Mouse (Mus musculus) embryonic facial prominence, embryonic 13.5 days (tissue): ENCODE data around the gene Trappc2l. TPM values are rescaled to one million over a fixed set of nuclear protein-coding genes. Genes with fewer than 3 reads are reported as not detected.
A peak's percentile ranks its signal among the peaks of the same experiment; 100 is the strongest.

Source experiments
- ATAC-seq: fragments of 200-750 bp; cut with Nextera tagmentation; 2 replicates; pipeline ENCODE4 v1.8.0; 2017; ENCODE audit warnings: low read depth; ENCODE audit not compliant: insufficient number of reproducible peaks, insufficient read depth, low FRiP score, low TSS enrichment
- H3K27ac ChIP-seq: fragments of 300-500 bp; sonication (generic); 2 replicates; pipeline ENCODE4 v1.5.1; 2015; ENCODE audit warnings: moderate library complexity, mild to moderate bottlenecking, inconsistent platforms
- H3K27me3 ChIP-seq: fragments of 300-500 bp; sonication (generic); 2 replicates; pipeline ENCODE4 v1.6.1; 2015; ENCODE audit warnings: mild to moderate bottlenecking, inconsistent platforms
- H3K36me3 ChIP-seq: fragments of 300-500 bp; sonication (generic); 2 replicates; pipeline ENCODE4 v1.6.1; 2015; ENCODE audit warnings: mild to moderate bottlenecking, inconsistent platforms
- H3K4me1 ChIP-seq: fragments of 300-500 bp; sonication (generic); 2 replicates; pipeline ENCODE4 v1.6.1; 2015; ENCODE audit warnings: inconsistent platforms
- H3K4me2 ChIP-seq: fragments of 300-500 bp; sonication (generic); 2 replicates; pipeline ENCODE4 v1.6.1; 2015; ENCODE audit warnings: moderate library complexity, mild to moderate bottlenecking, inconsistent platforms
- H3K4me3 ChIP-seq: fragments of 300-500 bp; sonication (generic); 2 replicates; pipeline ENCODE4 v1.5.1; 2015; ENCODE audit warnings: mild to moderate bottlenecking, inconsistent platforms
- H3K9ac ChIP-seq: fragments of 300-500 bp; sonication (generic); 2 replicates; pipeline ENCODE4 v1.6.1; 2015; ENCODE audit warnings: mild to moderate bottlenecking, inconsistent platforms
- H3K9me3 ChIP-seq: fragments of 300-500 bp; sonication (generic); 2 replicates; pipeline ENCODE4 v1.6.1; 2016; ENCODE audit warnings: inconsistent platforms
- WGBS: fragments of 180-500 bp; shearing (Covaris S2); methylation state at CpG from one replicate; pipeline ENCODE4 v1.1.7; 2015; ENCODE audit warnings: mixed read lengths; 5-methylcytosine and 5-hydroxymethylcytosine counted together
- polyA plus RNA-seq: library from polyadenylated mRNA; unstranded; fragments of >200 nt; fragmentation: Nextera tagmentation; extraction: Ambion mirVana; gene quantifications from 2 replicates; pipeline ENCODE4 v1.2.1, GENCODE M21; 2015

Gene Trappc2l
- 53.0 and 57.7 TPM in 2 replicates for polyA plus RNA-seq

GRCm38 (mm10) chr8:122611295-122612133 is at the start of gene Trappc2l, which contains the start of gene Galns:
Trappc2l (plus strand) TSS chr8:122611640.
Galns (minus strand) TSS chr8:122611463.
- Histone ChIP-seq H3K36me3 (peaks cover 19% of the 10 kb centered on the region), H3K27me3 (no peaks in the 10 kb centered on the region), H3K4me2 (peak within 1 kb of the TSS; percentile 94), H3K9ac (peak within 1 kb of the TSS; percentile 80), H3K4me3 (peak within 1 kb of the TSS; percentile 70), H3K27ac (peak within 1 kb of the TSS; percentile 66), H3K4me1 (peaks cover 32% of the 10 kb centered on the region), H3K9me3 (no peaks in the 10 kb centered on the region)
- WGBS: under 1% methylated on average over 57 of the region's 57 CpGs
- ATAC-seq: peak; percentile 95

DNA sequence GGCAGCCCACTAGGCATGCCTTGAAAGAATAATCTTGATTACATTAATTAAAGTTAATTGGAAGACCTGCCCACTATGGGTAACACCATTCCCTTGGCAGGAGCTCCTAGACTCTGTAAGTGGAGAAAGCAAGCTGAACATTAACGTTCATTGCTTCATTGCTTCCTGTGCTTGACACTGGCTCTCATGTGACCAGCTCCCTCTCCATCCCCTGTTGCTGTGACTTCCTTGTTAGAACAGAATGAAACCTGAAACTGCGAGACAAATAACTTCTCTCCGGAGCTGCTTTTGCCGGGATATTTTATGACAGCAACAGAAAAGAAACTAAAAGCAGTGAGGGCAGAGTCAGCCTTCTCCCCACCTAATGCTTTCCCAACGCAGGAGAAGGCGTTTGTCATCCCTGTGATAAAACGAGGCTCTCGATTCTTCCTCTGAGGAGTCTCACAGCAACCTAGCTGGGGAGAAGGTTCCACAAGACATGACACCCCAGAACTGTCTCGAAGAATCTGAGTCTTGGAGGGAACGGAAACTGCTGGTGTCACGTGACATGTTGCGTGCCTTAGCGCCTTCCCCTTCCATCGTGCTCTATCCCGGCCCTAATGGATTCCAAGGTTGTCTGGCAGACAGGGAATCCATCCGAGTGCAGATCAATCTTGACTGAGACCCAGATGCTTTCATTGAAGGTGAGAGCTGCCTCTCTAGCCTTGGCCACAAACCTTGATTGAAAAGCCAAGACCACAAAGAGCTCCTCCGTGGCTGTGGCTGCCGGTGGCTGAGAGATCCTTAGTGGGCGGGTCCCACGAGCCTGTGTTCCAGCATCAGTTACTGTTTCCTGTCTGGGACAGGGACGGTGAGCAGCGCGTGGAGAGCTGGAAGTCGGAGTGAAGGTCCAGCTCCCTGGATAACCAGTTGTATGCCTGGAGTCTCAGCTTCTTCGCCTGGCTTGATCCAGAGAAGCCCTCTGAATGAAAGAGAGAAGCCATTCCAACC is 46.8 kb upstream of the Trappc2l start:
- no peak overlapping the region for H3K27ac ChIP-seq
- no peak for ATAC-seq
- WGBS: 75% methylated on average over 25 of the region's 25 CpGs

GRCm38 (mm10) chr8:122566766-122567165 is 44.7 kb upstream of the Trappc2l start:
- Histone ChIP-seq H3K4me2 (peak overlapping the region; percentile 84), H3K4me1 (peaks cover 29% of the 10 kb centered on the region), H3K9ac (peak overlapping the region; percentile 96), H3K9me3 (no peaks in the 10 kb centered on the region), H3K27ac (peak overlapping the region; percentile 95), H3K36me3 (peaks cover 26% of the 10 kb centered on the region), H3K4me3 (peak overlapping the region; percentile 87), H3K27me3 (no peaks in the 10 kb centered on the region)
- ATAC-seq: no peak
- WGBS: 28% methylated on average over 6 of the region's 6 CpGs

More for the DNA sequence above, 46.8 kb upstream of the Trappc2l start:
- Histone ChIP-seq H3K9ac (no peak overlapping the region), H3K36me3 (peaks cover 5% of the 10 kb centered on the region), H3K4me3 (no peak overlapping the region), H3K9me3 (no peaks in the 10 kb centered on the region), H3K4me1 (peaks cover 22% of the 10 kb centered on the region), H3K27me3 (no peaks in the 10 kb centered on the region), H3K4me2 (no peak overlapping the region)

- Histone ChIP-seq H3K36me3 (peaks cover 34% of the 10 kb centered on the region), H3K4me3 (peak within 1 kb of the TSS; percentile 87), H3K27me3 (no peaks in the 10 kb centered on the region), H3K27ac (peak within 1 kb of the TSS; percentile 95), H3K4me1 (peaks cover 29% of the 10 kb centered on the region), H3K9me3 (no peaks in the 10 kb centered on the region), H3K9ac (peak within 1 kb of the TSS; percentile 96), H3K4me2 (peak within 1 kb of the TSS; percentile 84)
- peak; percentile 92 for ATAC-seq
- WGBS: under 1% methylated on average over 62 of the region's 62 CpGs
Measured at GRCm38 (mm10) chr8:122567361-122568108, 43.9 kb upstream of the Trappc2l start, which contains the start of gene Cdt1. Cdt1 (plus strand) TSS chr8:122568015.

GRCm38 (mm10) chr8:122568109-122568504 is 43.3 kb upstream of the Trappc2l start:
- Histone ChIP-seq H3K4me2 (peak overlapping the region; percentile 84), H3K4me3 (peak overlapping the region; percentile 87), H3K27me3 (no peaks in the 10 kb centered on the region), H3K4me1 (peaks cover 29% of the 10 kb centered on the region), H3K27ac (peak overlapping the region; percentile 95), H3K9me3 (no peaks in the 10 kb centered on the region), H3K9ac (peak overlapping the region; percentile 96), H3K36me3 (peaks cover 39% of the 10 kb centered on the region)
- WGBS: under 1% methylated on average over 34 of the region's 34 CpGs
- peak; percentile 1; the same call in 1 of the 2 replicates for ATAC-seq

DNA sequence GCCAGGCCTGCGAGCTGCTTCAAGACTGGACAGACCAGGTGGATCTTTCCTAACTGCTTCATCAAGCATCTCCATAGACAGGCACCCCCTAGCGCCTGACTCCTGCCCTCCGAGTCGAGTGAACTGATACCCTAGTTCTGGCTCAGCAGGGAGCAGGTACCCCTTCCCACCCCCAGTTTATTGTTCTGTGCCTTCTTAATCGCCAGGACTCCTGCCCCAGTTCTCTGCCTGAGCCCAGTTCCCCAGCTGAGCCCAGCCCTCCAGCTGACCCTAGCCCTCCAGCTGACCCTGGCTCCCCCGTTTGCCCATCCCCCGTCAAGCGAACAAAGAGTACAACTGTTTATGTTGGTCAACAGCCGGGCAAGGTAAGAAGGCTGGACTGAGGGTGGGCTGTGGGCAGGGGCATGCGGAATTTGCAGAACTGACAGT is 42.5 kb upstream of the Trappc2l start:
- peaks cover 47% of the 10 kb centered on the region for H3K36me3 ChIP-seq

GRCm38 (mm10) chr8:122569329-122569728 is 42.1 kb upstream of the Trappc2l start:
- Histone ChIP-seq H3K4me1 (peaks cover 30% of the 10 kb centered on the region), H3K9me3 (no peaks in the 10 kb centered on the region), H3K27ac (peak overlapping the region; percentile 7; the same call in 1 of the 2 replicates), H3K27me3 (no peaks in the 10 kb centered on the region), H3K4me3 (peak overlapping the region; percentile 87), H3K4me2 (peak overlapping the region; percentile 84), H3K9ac (peak overlapping the region; percentile 96), H3K36me3 (peaks cover 52% of the 10 kb centered on the region)
- 59% methylated on average over 9 of the region's 9 CpGs for WGBS
- ATAC-seq: no peak

More for the DNA sequence above, 42.5 kb upstream of the Trappc2l start:
- H3K27me3 ChIP-seq: no peaks in the 10 kb centered on the region
- peak overlapping the region; percentile 84 for H3K4me2 ChIP-seq
- WGBS: 8% methylated on average over 10 of the region's 10 CpGs
- H3K9ac ChIP-seq: peak overlapping the region; percentile 96
- peak overlapping the region; percentile 87 for H3K4me3 ChIP-seq
- peak overlapping the region; percentile 7; the same call in 1 of the 2 replicates for H3K27ac ChIP-seq
- peaks cover 29% of the 10 kb centered on the region for H3K4me1 ChIP-seq
- ATAC-seq: no peak
- H3K9me3 ChIP-seq: no peaks in the 10 kb centered on the region

- Histone ChIP-seq H3K27me3 (no peaks in the 10 kb centered on the region), H3K27ac (no peak overlapping the region), H3K9ac (no peak overlapping the region), H3K9me3 (no peaks in the 10 kb centered on the region), H3K36me3 (peaks cover 58% of the 10 kb centered on the region), H3K4me1 (peaks cover 37% of the 10 kb centered on the region), H3K4me2 (peak overlapping the region; percentile 84), H3K4me3 (peak overlapping the region; percentile 87; the same call in 1 of the 2 replicates)
- ATAC-seq: no peak
- 95% methylated on average over 16 of the region's 16 CpGs for WGBS
Measured at GRCm38 (mm10) chr8:122569996-122570395, 41.4 kb upstream of the Trappc2l start.

DNA sequence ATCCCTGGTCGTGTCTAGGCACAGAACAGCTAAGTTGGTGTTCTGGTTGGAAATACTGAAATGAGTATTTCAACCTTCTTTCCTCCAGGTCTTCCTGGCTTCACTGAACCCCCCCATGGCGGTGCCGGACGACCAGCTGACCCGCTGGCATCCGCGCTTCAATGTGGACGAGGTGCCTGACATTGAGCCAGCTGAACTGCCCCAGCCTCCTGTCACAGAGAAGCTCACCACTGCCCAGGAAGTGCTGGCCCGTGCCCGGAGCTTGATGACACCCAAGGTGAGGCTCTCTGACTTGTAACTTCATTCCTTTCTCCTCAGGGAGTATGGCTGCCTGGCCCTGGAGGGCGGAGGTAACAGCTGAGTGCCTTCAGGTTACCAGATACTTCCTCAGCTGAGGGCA is 40.3 kb upstream of the Trappc2l start:
- ATAC-seq: no peak
- Histone ChIP-seq H3K4me3 (no peak overlapping the region), H3K27me3 (no peaks in the 10 kb centered on the region), H3K27ac (no peak overlapping the region), H3K9ac (0 out of 2 replicates have a peak overlapping the region, but pooled peaks have one; percentile 6), H3K4me1 (peaks cover 48% of the 10 kb centered on the region), H3K4me2 (no peak overlapping the region), H3K9me3 (no peaks in the 10 kb centered on the region), H3K36me3 (peaks cover 62% of the 10 kb centered on the region)
- WGBS: 93% methylated on average over 11 of the region's 11 CpGs

DNA sequence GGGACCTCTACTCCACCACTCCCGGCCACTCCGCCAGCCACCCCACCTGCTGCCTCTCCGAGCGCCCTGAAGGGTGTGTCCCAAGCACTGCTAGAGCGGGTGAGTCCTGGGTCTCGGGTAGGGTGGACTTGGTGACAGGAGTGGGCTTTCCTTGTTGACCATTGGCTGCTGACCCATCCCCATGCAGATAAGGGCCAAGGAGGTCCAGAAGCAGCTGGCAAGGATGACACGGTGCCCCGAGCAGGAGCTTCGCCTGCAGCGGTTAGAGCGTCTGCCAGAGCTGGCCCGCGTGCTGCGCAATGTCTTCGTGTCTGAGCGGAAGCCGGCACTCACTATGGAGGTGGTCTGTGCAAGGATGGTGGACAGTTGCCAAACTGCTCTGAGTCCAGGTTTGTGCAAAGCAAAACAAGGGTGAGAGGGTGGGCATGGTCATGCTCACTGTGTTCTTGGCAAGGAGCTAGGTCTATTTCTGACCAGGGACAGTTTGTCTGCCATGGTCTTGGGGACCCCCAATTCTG is 39.6 kb upstream of the Trappc2l start:
- Histone ChIP-seq H3K27ac (no peak overlapping the region), H3K4me1 (peaks cover 45% of the 10 kb centered on the region), H3K4me2 (no peak overlapping the region), H3K36me3 (peaks cover 62% of the 10 kb centered on the region), H3K4me3 (no peak overlapping the region), H3K9me3 (no peaks in the 10 kb centered on the region), H3K9ac (peak overlapping the region; percentile 6; the same call in 1 of the 2 replicates), H3K27me3 (no peaks in the 10 kb centered on the region)
- no peak for ATAC-seq
- WGBS: 94% methylated on average over 17 of the region's 17 CpGs
